Mouse (Mus musculus): Measurements from ENCODE around the gene Slc30a6.

DNA sequence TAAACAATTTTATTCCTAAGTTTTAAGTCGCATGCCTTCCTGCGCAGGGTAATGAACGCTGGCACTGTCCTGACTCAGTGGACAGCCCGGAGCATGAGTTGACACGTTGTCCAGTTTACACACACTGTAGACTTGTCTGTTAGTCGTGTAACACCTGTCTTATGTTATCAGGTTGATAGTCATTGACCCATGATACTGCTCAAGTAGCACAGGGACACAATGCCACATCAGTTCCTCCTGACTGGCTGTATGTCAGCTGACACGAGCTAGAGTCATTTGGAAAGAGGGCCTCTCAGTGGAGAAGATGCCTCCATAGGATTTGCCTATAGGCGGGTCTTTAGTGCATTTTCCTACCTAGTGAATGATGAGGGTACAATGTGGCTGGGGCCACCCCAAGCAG, 11.1 kb downstream of the Slc30a6 start:
- TF ChIP-seq CTCF (IDR thresholded peaks at IDR 0.05; ENCODE audit: borderline replicate concordance, insufficient read depth, low read depth, low read length) (no peak), POLR2A (IDR thresholded peaks at IDR 0.05; ENCODE audit: borderline replicate concordance, insufficient read depth, low read length) (no peak)
